Mouse (Mus musculus): ENCODE data around the gene Mepce. TPM values are rescaled to one million over a fixed set of nuclear protein-coding genes. Genes with fewer than 3 reads are reported as not detected.
"Not testable (repeated sequence)": the region's sequence is repeated elsewhere in the genome, so short reads cannot be mapped to it uniquely, and the experiment has no call there.

Gene Mepce
- polyA plus RNA-seq, 1 experiment from 2014 or later, result 9.2 TPM

GRCm38 (mm10) chr5:137751988-137752387, 35.5 kb downstream of the Mepce start:
- peaks cover 31% of the 10 kb centered on the region for H3K4me1 ChIP-seq (replicated peaks)
- WGBS, result 85% methylated on average over 6 of the region's 6 CpGs
- H3K4me2 ChIP-seq (replicated peaks), result no peak overlapping the region
- no peaks in the 10 kb centered on the region for H3K9me3 ChIP-seq
- peaks cover 36% of the 10 kb centered on the region for H3K36me3 ChIP-seq
- H3K27me3 ChIP-seq (replicated peaks), result no peaks in the 10 kb centered on the region
- H3K27ac ChIP-seq, result no peak overlapping the region
- no peak overlapping the region for H3K4me3 ChIP-seq (replicated peaks)
- ATAC-seq, result no peak
- H3K9ac ChIP-seq, result no peak overlapping the region

- Histone ChIP-seq H3K4me1 (replicated peaks) (peaks cover 29% of the 10 kb centered on the region), H3K9me3 (no peaks in the 10 kb centered on the region), H3K36me3 (peaks cover 34% of the 10 kb centered on the region), H3K27me3 (replicated peaks) (no peaks in the 10 kb centered on the region), H3K9ac (no peak overlapping the region), H3K4me3 (replicated peaks) (no peak overlapping the region), H3K4me2 (replicated peaks) (no peak overlapping the region), H3K27ac (no peak overlapping the region)
- 95% methylated on average over 13 of the region's 13 CpGs for WGBS
- no peak for ATAC-seq
These were observed 36.1 kb downstream of the Mepce start for GRCm38 (mm10) chr5:137751221-137751887.

- not testable (repeated sequence) for H3K27ac ChIP-seq; H3K9ac ChIP-seq; H3K4me2 ChIP-seq (replicated peaks); H3K27me3 ChIP-seq (replicated peaks); H3K4me3 ChIP-seq (replicated peaks); ATAC-seq; H3K9me3 ChIP-seq
- peaks cover 29% of the 10 kb centered on the region for H3K4me1 ChIP-seq (replicated peaks)
- 93% methylated on average over 7 of the region's 8 CpGs for WGBS
- H3K36me3 ChIP-seq, result peaks cover 25% of the 10 kb centered on the region
These were observed 37.2 kb downstream of the Mepce start for GRCm38 (mm10) chr5:137750212-137750611.

GRCm38 (mm10) chr5:137749196-137749836, 38.1 kb downstream of the Mepce start:
- Histone ChIP-seq H3K4me3 (replicated peaks) (peak overlapping the region; percentile 66; the same call in 1 of the 2 replicates), H3K36me3 (peaks cover 24% of the 10 kb centered on the region), H3K27me3 (replicated peaks) (no peaks in the 10 kb centered on the region), H3K9me3 (no peaks in the 10 kb centered on the region), H3K27ac (0 out of 2 replicates have a peak overlapping the region, but pooled peaks have one; percentile 58), H3K4me1 (replicated peaks) (peaks cover 32% of the 10 kb centered on the region), H3K4me2 (replicated peaks) (peak overlapping the region; percentile 98), H3K9ac (no peak overlapping the region)
- 40% methylated on average over 6 of the region's 6 CpGs for WGBS
- ATAC-seq, result no peak

- no peaks in the 10 kb centered on the region for H3K27me3 ChIP-seq (replicated peaks)
- 25% methylated on average over 5 of the region's 5 CpGs for WGBS
- no peaks in the 10 kb centered on the region for H3K9me3 ChIP-seq
- H3K36me3 ChIP-seq, result peaks cover 21% of the 10 kb centered on the region
- peaks cover 30% of the 10 kb centered on the region for H3K4me1 ChIP-seq (replicated peaks)
- peak overlapping the region; percentile 98 for H3K4me2 ChIP-seq (replicated peaks)
- H3K9ac ChIP-seq, result peak overlapping the region; percentile 30
- no peak for ATAC-seq
- peak overlapping the region; percentile 58 for H3K27ac ChIP-seq
- peak overlapping the region; percentile 66 for H3K4me3 ChIP-seq (replicated peaks)
These were observed 39.2 kb downstream of the Mepce start for GRCm38 (mm10) chr5:137748130-137748770.

- H3K27me3 ChIP-seq (replicated peaks), result no peaks in the 10 kb centered on the region
- 2% methylated on average over 26 of the region's 26 CpGs for WGBS
- H3K4me3 ChIP-seq (replicated peaks), result peak overlapping the region; percentile 66
- peak overlapping the region; percentile 96 for H3K27ac ChIP-seq
- peaks cover 25% of the 10 kb centered on the region for H3K4me1 ChIP-seq (replicated peaks)
- no peaks in the 10 kb centered on the region for H3K9me3 ChIP-seq
- H3K4me2 ChIP-seq (replicated peaks), result peak overlapping the region; percentile 98
- H3K9ac ChIP-seq, result peak overlapping the region; percentile 83
- H3K36me3 ChIP-seq, result peaks cover 15% of the 10 kb centered on the region
- peak; percentile 16; the same call in 1 of the 2 replicates for ATAC-seq
These were observed 40.0 kb downstream of the Mepce start for GRCm38 (mm10) chr5:137747326-137747961.

GRCm38 (mm10) chr5:137746851-137747325, 40.6 kb downstream of the Mepce start:
- H3K4me1 ChIP-seq (replicated peaks), result peaks cover 25% of the 10 kb centered on the region
- no peaks in the 10 kb centered on the region for H3K9me3 ChIP-seq
- H3K4me2 ChIP-seq (replicated peaks), result peak overlapping the region; percentile 98
- WGBS, result 0% methylated on average over 16 of the region's 16 CpGs
- H3K4me3 ChIP-seq (replicated peaks), result peak overlapping the region; percentile 66
- peak overlapping the region; percentile 96 for H3K27ac ChIP-seq
- no peaks in the 10 kb centered on the region for H3K27me3 ChIP-seq (replicated peaks)
- no peak for ATAC-seq
- peaks cover 9% of the 10 kb centered on the region for H3K36me3 ChIP-seq
- H3K9ac ChIP-seq, result peak overlapping the region; percentile 83

GRCm38 (mm10) chr5:137746282-137746850, 41.1 kb downstream of the Mepce start:
- peak overlapping the region; percentile 83 for H3K9ac ChIP-seq
- H3K27ac ChIP-seq, result peak overlapping the region; percentile 96
- H3K9me3 ChIP-seq, result no peaks in the 10 kb centered on the region
- WGBS, result under 1% methylated on average over 20 of the region's 20 CpGs
- no peaks in the 10 kb centered on the region for H3K27me3 ChIP-seq (replicated peaks)
- peak overlapping the region; percentile 98 for H3K4me2 ChIP-seq (replicated peaks)
- H3K36me3 ChIP-seq, result peaks cover 4% of the 10 kb centered on the region
- peak; percentile 57 for ATAC-seq
- H3K4me1 ChIP-seq (replicated peaks), result peaks cover 25% of the 10 kb centered on the region
- peak overlapping the region; percentile 66 for H3K4me3 ChIP-seq (replicated peaks)

- Histone ChIP-seq H3K9ac (peak within 1 kb of the TSS; percentile 83), H3K4me2 (replicated peaks) (peak within 1 kb of the TSS; percentile 98), H3K9me3 (no peaks in the 10 kb centered on the region), H3K27me3 (replicated peaks) (no peaks in the 10 kb centered on the region), H3K4me1 (replicated peaks) (peaks cover 26% of the 10 kb centered on the region), H3K36me3 (no peaks in the 10 kb centered on the region), H3K27ac (peak within 1 kb of the TSS; percentile 96), H3K4me3 (replicated peaks) (peak within 1 kb of the TSS; percentile 66)
- WGBS, result 3% methylated on average over 28 of the region's 28 CpGs
- ATAC-seq, result peak; percentile 89
These were observed 42.0 kb downstream of the Mepce start, which contains the start of gene Tsc22d4 for GRCm38 (mm10) chr5:137745214-137746171. Tsc22d4 (plus strand) TSS chr5:137745730.

- no peak overlapping the region for H3K9ac ChIP-seq
- no peak for ATAC-seq
- H3K27ac ChIP-seq, result no peak overlapping the region
- H3K4me1 ChIP-seq (replicated peaks), result peaks cover 35% of the 10 kb centered on the region
- no peaks in the 10 kb centered on the region for H3K36me3 ChIP-seq
- no peaks in the 10 kb centered on the region for H3K9me3 ChIP-seq
- WGBS, result 85% methylated on average over 7 of the region's 7 CpGs
- no peak overlapping the region for H3K4me3 ChIP-seq (replicated peaks)
- H3K4me2 ChIP-seq (replicated peaks), result no peak overlapping the region
- H3K27me3 ChIP-seq (replicated peaks), result no peaks in the 10 kb centered on the region
These were observed 43.3 kb downstream of the Mepce start for GRCm38 (mm10) chr5:137744197-137744596.

GRCm38 (mm10) chr5:137742836-137743235, 44.6 kb downstream of the Mepce start:
- Histone ChIP-seq H3K4me2 (replicated peaks) (no peak overlapping the region), H3K9me3 (no peaks in the 10 kb centered on the region), H3K9ac (no peak overlapping the region), H3K36me3 (no peaks in the 10 kb centered on the region), H3K27me3 (replicated peaks) (no peaks in the 10 kb centered on the region), H3K4me3 (replicated peaks) (no peak overlapping the region), H3K27ac (no peak overlapping the region), H3K4me1 (replicated peaks) (peaks cover 30% of the 10 kb centered on the region)
- WGBS, result 91% methylated on average over 6 of the region's 6 CpGs
- no peak for ATAC-seq

Measured in intestine, embryonic 15.5 days (tissue).